Comparison of ENCODE assay signal across 26 mouse cellular contexts in genomic region chr6:17804468-17804867, GRCm38 (mm10).
A peak's percentile ranks its signal among the peaks of the same experiment; 100 is the strongest.
DNase-seq lines count a peak whose midpoint lies in the region; ATAC-seq and TF ChIP-seq lines count a peak whose summit lies in the region.
"Had no signal": no experiment of that assay in that cellular context is flagged by ENCODE, and none has a peak within 500 bp of the region (broad histone marks: within the 10 kb centered on the region; RNA-seq: fewer than 3 reads in every experiment).

No protein-coding gene starts in this region.

- 50% methylated on average over 3 of the region's 3 CpGs for WGBS in liver, embryonic 11.5 days
- 51% methylated on average over 3 of the region's 3 CpGs for WGBS in liver, postnatal 0 days (ENCODE audit: insufficient replicate concordance)
- WGBS in liver, embryonic 14.5 days (ENCODE audit: insufficient replicate concordance) = 33% methylated on average over 3 of the region's 3 CpGs

- H3K4me2 ChIP-seq in liver, embryonic 11.5 days = no peak overlapping the region
- H3K4me2 ChIP-seq in liver, postnatal 0 days (ENCODE audit: low read depth, low read length) = no peak overlapping the region
- no peak overlapping the region for H3K4me2 ChIP-seq in liver, embryonic 14.5 days (ENCODE audit: low read depth)
- H3K4me2 ChIP-seq: embryonic facial prominence, embryonic 12.5 days; embryonic facial prominence, embryonic 15.5 days; forebrain, embryonic 15.5 days; heart, embryonic 12.5 days; heart, embryonic 15.5 days; hindbrain, embryonic 13.5 days had no signal

- no peak for DNase-seq in liver, embryonic 11.5 days (ENCODE audit: low spot score)
- DNase-seq in liver, postnatal 0 days = no peak
- peak; percentile 31 for DNase-seq in c-Kit-positive CD71-positive TER-119-negative erythroid progenitor cells, embryonic 14.5 days (ENCODE audit: low read depth)
- peak; percentile 9 to 41 (median 34) for DNase-seq in liver, embryonic 14.5 days (ENCODE audit: low read depth in 3 of 3, low spot score in 3 of 3)
- DNase-seq in left cerebral cortex, adult 9 months (ENCODE audit: low spot score in 2 of 2) = no peak
- no peak for DNase-seq in cerebellum, postnatal 14 days
- DNase-seq: adrenal gland, adult 2 months; adrenal gland, postnatal 14 days; B cell, adult 2 months; cerebellum, adult 18-20 months; cerebellum, adult 9-10 months; cerebellum, postnatal 25 days; gastrocnemius, postnatal 25 days; heart, adult 18-20 months; heart, postnatal 10 days; heart, postnatal 36 days had no signal

- no peaks in the 10 kb centered on the region for H3K9me3 ChIP-seq in liver, embryonic 11.5 days (ENCODE audit: control insufficient read depth, low read length)
- no peaks in the 10 kb centered on the region for H3K9me3 ChIP-seq in liver, postnatal 0 days (ENCODE audit: low read length)
- no peaks in the 10 kb centered on the region for H3K9me3 ChIP-seq in liver, embryonic 14.5 days (ENCODE audit: control insufficient read depth, low read length)
- H3K9me3 ChIP-seq: embryonic facial prominence, embryonic 12.5 days; embryonic facial prominence, embryonic 15.5 days; forebrain, embryonic 15.5 days; heart, embryonic 12.5 days; heart, embryonic 15.5 days; hindbrain, embryonic 10.5 days; hindbrain, embryonic 13.5 days had no signal

- no peaks in the 10 kb centered on the region for H3K27me3 ChIP-seq in liver, embryonic 11.5 days (replicated peaks; ENCODE audit: control insufficient read depth, insufficient read depth, low read length)
- no peaks in the 10 kb centered on the region for H3K27me3 ChIP-seq in liver, postnatal 0 days (ENCODE audit: insufficient read depth, low read length)
- no peaks in the 10 kb centered on the region for H3K27me3 ChIP-seq in liver, embryonic 14.5 days (ENCODE audit: control insufficient read depth, insufficient read depth, low read length)
- H3K27me3 ChIP-seq: CH12.LX; embryonic facial prominence, embryonic 12.5 days; embryonic facial prominence, embryonic 15.5 days; forebrain, embryonic 15.5 days; heart, embryonic 12.5 days; heart, embryonic 15.5 days; hindbrain, embryonic 13.5 days had no signal

- peaks cover 8% of the 10 kb centered on the region; the same call in 1 of the 2 replicates for H3K4me1 ChIP-seq in liver, embryonic 11.5 days (replicated peaks; ENCODE audit: control insufficient read depth, insufficient read depth, low read length)
- H3K4me1 ChIP-seq in liver, postnatal 0 days (ENCODE audit: insufficient read depth) = no peaks in the 10 kb centered on the region
- peaks cover 0 to 8% of the 10 kb centered on the region in 2 experiments; a peak in 2 of 4 replicates for H3K4me1 ChIP-seq in liver, embryonic 14.5 days (replicated peaks; ENCODE audit: control insufficient read depth in 2 of 2, insufficient read depth in 2 of 2, low read length in 1 of 2)
- H3K4me1 ChIP-seq: embryonic facial prominence, embryonic 15.5 days had no signal

- no peak for TF ChIP-seq EP300 in liver, postnatal 0 days (IDR thresholded peaks at IDR 0.05; ENCODE audit: low read depth)
- TF ChIP-seq EP300 in liver, embryonic 14.5 days (IDR thresholded peaks at IDR 0.05; ENCODE audit: low read depth) = no peak

- no peaks in the 10 kb centered on the region for H3K36me3 ChIP-seq in liver, embryonic 11.5 days (ENCODE audit: control insufficient read depth, insufficient read depth, low read length)
- H3K36me3 ChIP-seq in liver, postnatal 0 days (replicated peaks; ENCODE audit: insufficient read depth, low read length) = no peaks in the 10 kb centered on the region
- no peaks in the 10 kb centered on the region for H3K36me3 ChIP-seq in liver, embryonic 14.5 days (replicated peaks; ENCODE audit: control insufficient read depth, insufficient read depth, low read depth)
- H3K36me3 ChIP-seq: embryonic facial prominence, embryonic 12.5 days; embryonic facial prominence, embryonic 15.5 days; forebrain, embryonic 15.5 days; heart, embryonic 12.5 days; heart, embryonic 15.5 days; hindbrain, embryonic 10.5 days; hindbrain, embryonic 13.5 days had no signal

- no peak for TF ChIP-seq CTCF in liver, postnatal 0 days (IDR thresholded peaks at IDR 0.05; ENCODE audit: low read depth)
- TF ChIP-seq CTCF in liver, embryonic 14.5 days (IDR thresholded peaks at IDR 0.05; ENCODE audit: low read depth) = no peak

- no peak overlapping the region for H3K4me3 ChIP-seq in liver, embryonic 11.5 days (ENCODE audit: low read depth, low read length)
- no peak overlapping the region for H3K4me3 ChIP-seq in liver, postnatal 0 days (ENCODE audit: low read depth, low read length)
- no peak overlapping the region for H3K4me3 ChIP-seq in liver, embryonic 14.5 days (ENCODE audit: insufficient read depth in 1 of 2, low read depth in 2 of 2, low read length in 2 of 2)
- H3K4me3 ChIP-seq: embryonic facial prominence, embryonic 12.5 days; embryonic facial prominence, embryonic 15.5 days; forebrain, embryonic 15.5 days; heart, embryonic 12.5 days; heart, embryonic 15.5 days; hindbrain, embryonic 10.5 days; hindbrain, embryonic 13.5 days had no signal

- H3K9ac ChIP-seq in liver, embryonic 11.5 days (ENCODE audit: low read depth, low read length) = no peak overlapping the region
- H3K9ac ChIP-seq in liver, postnatal 0 days (replicated peaks) = no peak overlapping the region
- H3K9ac ChIP-seq in liver, embryonic 14.5 days (replicated peaks) = no peak overlapping the region
- H3K9ac ChIP-seq: embryonic facial prominence, embryonic 12.5 days; embryonic facial prominence, embryonic 15.5 days; forebrain, embryonic 15.5 days; heart, embryonic 12.5 days; heart, embryonic 15.5 days; hindbrain, embryonic 13.5 days had no signal

- H3K27ac ChIP-seq in liver, embryonic 11.5 days (ENCODE audit: low read depth, low read length) = no peak overlapping the region
- no peak overlapping the region for H3K27ac ChIP-seq in liver, postnatal 0 days (ENCODE audit: low read depth)
- H3K27ac ChIP-seq in liver, embryonic 14.5 days = no peak overlapping the region
- H3K27ac ChIP-seq: embryonic facial prominence, embryonic 12.5 days; embryonic facial prominence, embryonic 15.5 days; forebrain, embryonic 15.5 days; heart, embryonic 15.5 days; hindbrain, embryonic 10.5 days; hindbrain, embryonic 13.5 days had no signal

- ATAC-seq in liver, embryonic 11.5 days (replicated peaks; ENCODE audit: low FRiP score) = peak; percentile 78
- no peak for ATAC-seq in liver, postnatal 0 days
- no peak; the same call in 1 of the 2 replicates for ATAC-seq in liver, embryonic 14.5 days (ENCODE audit: insufficient read depth)
- peak; percentile 91 for ATAC-seq in megakaryocyte-erythroid progenitor cell, adult 5-6 weeks (replicated peaks; ENCODE audit: low FRiP score, low TSS enrichment, poor library complexity, severe bottlenecking)
- ATAC-seq: forebrain, embryonic 15.5 days; hindbrain, embryonic 16.5 days had no signal

Comparison
In these comparisons a context has a peak if more than half of its experiments do, and no peak if none do; other contexts are left out.
1. ATAC-seq: peak in liver, embryonic 11.5 days (single experiment) and megakaryocyte-erythroid progenitor cell, adult 5-6 weeks (single experiment); none in liver, postnatal 0 days (single experiment) and liver, embryonic 14.5 days (single experiment).
2. DNase-seq: peak in c-Kit-positive CD71-positive TER-119-negative erythroid progenitor cells, embryonic 14.5 days (single experiment) and liver, embryonic 14.5 days (3 of 3); none in liver, embryonic 11.5 days (single experiment), liver, postnatal 0 days (single experiment), left cerebral cortex, adult 9 months (0 of 2) and cerebellum, postnatal 14 days (0 of 2).